Mouse (Mus musculus): ENCODE measurements around the gene Cyp4f14. TPM values are rescaled to one million over a fixed set of nuclear protein-coding genes. Genes with fewer than 3 reads are reported as not detected.
"Not testable (repeated sequence)": the region's sequence is repeated elsewhere in the genome, so short reads cannot be mapped to it uniquely, and the experiment has no call there.

The Cyp4f14 gene
- polyA plus RNA-seq, 1 experiment from 2014 or later, result 0.10 TPM

GRCm38 (mm10) chr17:32889611-32890010, 27.5 kb downstream of the Cyp4f14 start:
- peaks cover 17% of the 10 kb centered on the region for H3K4me1 ChIP-seq
- no peak for ATAC-seq (replicated peaks)
- no peaks in the 10 kb centered on the region for H3K36me3 ChIP-seq
- no peaks in the 10 kb centered on the region for H3K9me3 ChIP-seq
- no peak overlapping the region for H3K4me3 ChIP-seq
- H3K9ac ChIP-seq (replicated peaks), result no peak overlapping the region
- no peaks in the 10 kb centered on the region for H3K27me3 ChIP-seq
- H3K27ac ChIP-seq (replicated peaks), result no peak overlapping the region
- WGBS, result 94% methylated on average over 6 of the region's 6 CpGs
- H3K4me2 ChIP-seq (replicated peaks), result no peak overlapping the region; the same call in 1 of the 2 replicates

- Histone ChIP-seq H3K4me1 (no peaks in the 10 kb centered on the region), H3K4me2 (replicated peaks) (no peak overlapping the region)
- WGBS, result 91% methylated on average over 14 of the region's 14 CpGs
These were observed 36.6 kb downstream of the Cyp4f14 start for GRCm38 (mm10) chr17:32880320-32881218.

GRCm38 (mm10) chr17:32878773-32879172, 38.4 kb downstream of the Cyp4f14 start:
- H3K9me3 ChIP-seq, result no peaks in the 10 kb centered on the region
- no peak overlapping the region for H3K27ac ChIP-seq (replicated peaks)
- 96% methylated on average over 11 of the region's 11 CpGs for WGBS
- H3K4me1 ChIP-seq, result no peaks in the 10 kb centered on the region
- peaks cover 32% of the 10 kb centered on the region for H3K36me3 ChIP-seq
- no peaks in the 10 kb centered on the region for H3K27me3 ChIP-seq
- H3K4me3 ChIP-seq, result no peak overlapping the region
- H3K9ac ChIP-seq (replicated peaks), result no peak overlapping the region
- ATAC-seq (replicated peaks), result no peak
- H3K4me2 ChIP-seq (replicated peaks), result no peak overlapping the region

More at GRCm38 (mm10) chr17:32880320-32881218, 36.6 kb downstream of the Cyp4f14 start:
- H3K9me3 ChIP-seq, result no peaks in the 10 kb centered on the region
- no peak overlapping the region for H3K9ac ChIP-seq (replicated peaks)
- no peak overlapping the region for H3K27ac ChIP-seq (replicated peaks)
- no peaks in the 10 kb centered on the region for H3K27me3 ChIP-seq
- H3K36me3 ChIP-seq, result peaks cover 37% of the 10 kb centered on the region
- ATAC-seq (replicated peaks), result no peak
- no peak overlapping the region for H3K4me3 ChIP-seq

DNA sequence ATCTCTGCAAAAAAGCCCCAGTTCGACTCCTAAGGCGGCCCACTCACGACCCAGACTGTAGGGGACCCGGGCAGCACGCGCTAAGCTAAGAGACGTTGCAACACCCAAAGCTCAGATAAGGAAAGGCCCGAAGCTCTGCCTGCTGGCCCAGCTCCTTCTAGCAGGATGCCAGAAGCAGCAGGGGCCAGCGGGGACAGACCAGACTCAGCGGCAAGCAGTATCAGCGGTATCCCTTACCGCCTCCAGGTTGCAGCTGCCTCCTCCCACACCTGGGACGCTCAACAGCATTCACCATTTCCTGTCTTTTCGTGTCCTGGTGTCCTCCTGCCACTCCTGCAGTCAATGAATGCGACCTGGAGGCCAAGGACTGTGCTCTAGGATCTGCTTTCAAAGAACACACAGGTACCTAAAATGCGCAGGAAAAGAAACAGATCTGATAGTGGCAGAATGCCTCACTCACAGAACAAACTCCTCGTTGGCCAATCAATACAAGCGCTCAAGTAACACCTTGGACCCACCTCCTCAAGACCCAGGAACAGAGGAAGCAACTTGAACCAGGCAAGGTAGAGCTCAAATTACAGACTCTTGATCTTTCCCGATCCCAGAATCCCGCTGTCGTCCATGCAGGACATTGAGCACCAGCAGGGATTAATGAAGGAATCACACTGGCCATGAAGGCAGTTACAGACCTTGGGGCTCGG, 39.5 kb downstream of the Cyp4f14 start:
- no peak for ATAC-seq (replicated peaks)
- Histone ChIP-seq H3K4me3 (no peak overlapping the region), H3K4me1 (no peaks in the 10 kb centered on the region), H3K9me3 (no peaks in the 10 kb centered on the region), H3K36me3 (peaks cover 21% of the 10 kb centered on the region), H3K4me2 (replicated peaks) (no peak overlapping the region), H3K27me3 (no peaks in the 10 kb centered on the region), H3K9ac (replicated peaks) (no peak overlapping the region), H3K27ac (replicated peaks) (no peak overlapping the region)
- 16% methylated on average over 22 of the region's 22 CpGs for WGBS

DNA sequence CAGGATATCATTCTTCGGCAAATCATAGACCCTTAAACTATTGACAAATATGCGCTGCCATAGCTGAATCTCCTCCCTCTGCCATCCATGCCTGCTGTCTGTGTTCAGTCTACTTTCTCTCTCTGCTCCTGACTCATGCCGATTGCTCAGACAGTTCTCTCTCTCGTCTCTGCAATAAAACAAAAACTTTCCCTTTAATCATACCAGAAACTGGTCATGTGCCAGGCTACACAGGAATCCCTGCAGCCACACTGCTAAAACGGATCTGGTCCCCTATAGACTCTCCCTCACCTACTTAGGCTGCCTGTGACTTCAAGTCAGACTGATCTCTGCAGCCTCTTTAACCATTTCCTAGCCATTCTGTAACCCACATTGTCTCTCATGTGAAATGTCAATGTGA, 44.4 kb downstream of the Cyp4f14 start:
- Histone ChIP-seq H3K36me3 (no peaks in the 10 kb centered on the region), H3K27ac (replicated peaks) (no peak overlapping the region), H3K4me3 (no peak overlapping the region), H3K9ac (replicated peaks) (no peak overlapping the region), H3K27me3 (no peaks in the 10 kb centered on the region), H3K4me2 (replicated peaks) (no peak overlapping the region), H3K4me1 (no peaks in the 10 kb centered on the region), H3K9me3 (no peaks in the 10 kb centered on the region)
- WGBS, result 64% methylated on average over 5 of the region's 5 CpGs
- ATAC-seq (replicated peaks), result no peak

DNA sequence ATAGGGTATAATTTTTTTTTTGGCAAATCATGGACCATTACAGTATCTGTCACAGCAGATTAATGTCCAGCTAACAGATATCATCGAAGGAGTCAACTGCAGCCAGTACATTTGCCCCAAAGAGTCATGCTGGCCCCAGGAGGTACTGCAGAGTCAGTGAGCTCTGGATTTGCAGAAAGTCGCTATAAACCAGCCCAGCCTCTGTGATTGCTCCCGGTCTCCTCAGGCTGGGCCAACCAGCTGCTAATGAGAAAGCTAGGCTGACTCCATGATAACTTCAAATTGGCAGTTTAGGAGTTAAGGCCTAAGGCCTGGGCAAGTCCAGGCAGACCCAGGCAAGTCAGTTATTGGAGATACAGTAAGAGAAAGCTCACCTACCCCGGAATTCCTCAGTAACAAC, 45.1 kb downstream of the Cyp4f14 start:
- no peak for ATAC-seq (replicated peaks)
- Histone ChIP-seq H3K4me2 (replicated peaks) (no peak overlapping the region), H3K4me3 (no peak overlapping the region), H3K27ac (replicated peaks) (no peak overlapping the region), H3K36me3 (no peaks in the 10 kb centered on the region), H3K27me3 (no peaks in the 10 kb centered on the region), H3K4me1 (no peaks in the 10 kb centered on the region), H3K9me3 (no peaks in the 10 kb centered on the region), H3K9ac (replicated peaks) (no peak overlapping the region)
- WGBS, result 89% methylated on average over 4 of the region's 4 CpGs

DNA sequence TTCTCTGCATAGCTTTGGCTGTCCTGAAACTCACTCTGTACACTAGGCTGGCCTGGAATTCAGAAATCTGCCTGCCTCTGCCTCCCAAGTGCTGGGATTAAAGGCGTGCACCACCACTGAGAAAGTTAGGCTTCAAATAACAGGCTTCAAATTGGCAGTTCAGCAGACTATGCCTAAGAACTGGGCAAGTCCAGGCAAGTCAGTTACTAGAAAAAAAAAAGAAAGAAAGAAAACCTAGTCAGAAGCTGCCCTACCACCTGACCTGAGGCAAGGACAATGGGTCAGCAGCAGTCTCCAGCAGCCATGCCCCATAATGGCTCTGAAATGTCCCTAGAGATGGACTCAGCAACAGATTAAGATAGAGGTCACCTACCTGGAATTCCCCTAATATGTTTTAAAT, 45.7 kb downstream of the Cyp4f14 start:
- H3K4me3 ChIP-seq, result no peak overlapping the region
- H3K9me3 ChIP-seq, result no peaks in the 10 kb centered on the region
- H3K36me3 ChIP-seq, result no peaks in the 10 kb centered on the region
- no peak overlapping the region for H3K27ac ChIP-seq (replicated peaks)
- no peaks in the 10 kb centered on the region for H3K27me3 ChIP-seq
- no peaks in the 10 kb centered on the region for H3K4me1 ChIP-seq
- H3K4me2 ChIP-seq (replicated peaks), result no peak overlapping the region
- H3K9ac ChIP-seq (replicated peaks), result no peak overlapping the region
- no peak for ATAC-seq (replicated peaks)
- whole genome bisulfite sequencing, result 96% methylated on average over 1 of the region's 1 CpGs

- H3K9ac ChIP-seq (replicated peaks); H3K27ac ChIP-seq (replicated peaks); H3K9me3 ChIP-seq; H3K4me2 ChIP-seq (replicated peaks); H3K4me3 ChIP-seq; H3K27me3 ChIP-seq; H3K36me3 ChIP-seq; H3K4me1 ChIP-seq; ATAC-seq (replicated peaks): not testable (repeated sequence)
- 61% methylated on average over 5 of the region's 7 CpGs for WGBS
These were observed 49.9 kb downstream of the Cyp4f14 start for GRCm38 (mm10) chr17:32867266-32867665.

- not testable (repeated sequence) for H3K4me2 ChIP-seq (replicated peaks); H3K36me3 ChIP-seq; H3K9ac ChIP-seq (replicated peaks); H3K27ac ChIP-seq (replicated peaks); H3K4me1 ChIP-seq; H3K27me3 ChIP-seq; H3K9me3 ChIP-seq; H3K4me3 ChIP-seq; ATAC-seq (replicated peaks)
- 73% methylated on average over 4 of the region's 6 CpGs for WGBS
These were observed 60.4 kb downstream of the Cyp4f14 start for GRCm38 (mm10) chr17:32856713-32857112.

Other genes with a start within 250 kb of the Cyp4f14 start
- gene Cyp4f15, start 231.7 kb downstream of the Cyp4f14 start, polyA plus RNA-seq (2015; fragmentation: Nextera tagmentation; extraction: Ambion mirVana), result 1.1 and 1.5 TPM in 2 replicates
- gene Zfp871, start 129.1 kb downstream of the Cyp4f14 start, polyA plus RNA-seq (2015; fragmentation: Nextera tagmentation; extraction: Ambion mirVana), result 43.1 and 44.7 TPM in 2 replicates
- 40.9 TPM in 2 replicates for gene Zfp811, start 107.4 kb downstream of the Cyp4f14 start, polyA plus RNA-seq (2015; fragmentation: Nextera tagmentation; extraction: Ambion mirVana)
- gene Zfp799, start 87.1 kb downstream of the Cyp4f14 start, polyA plus RNA-seq (2015; fragmentation: Nextera tagmentation; extraction: Ambion mirVana), result 22.8 and 23.6 TPM in 2 replicates
- gene Zfp870, start 25.7 kb downstream of the Cyp4f14 start, polyA plus RNA-seq (2015; fragmentation: Nextera tagmentation; extraction: Ambion mirVana), result 9.2 and 10.6 TPM in 2 replicates
- gene Cyp4f13, start 30.1 kb upstream of the Cyp4f14 start, polyA plus RNA-seq (2015; fragmentation: Nextera tagmentation; extraction: Ambion mirVana), result 7.0 and 7.9 TPM in 2 replicates
- gene Zfp472, start 48.5 kb upstream of the Cyp4f14 start, polyA plus RNA-seq (2015; fragmentation: Nextera tagmentation; extraction: Ambion mirVana), result 9.7 and 10.9 TPM in 2 replicates
- 22.0 and 22.6 TPM in 2 replicates for gene Zfp952, start 75.8 kb upstream of the Cyp4f14 start, polyA plus RNA-seq (2015; fragmentation: Nextera tagmentation; extraction: Ambion mirVana)
- gene Zfp763, start 116.1 kb upstream of the Cyp4f14 start, polyA plus RNA-seq (2015; fragmentation: Nextera tagmentation; extraction: Ambion mirVana), result 28.8 and 30.1 TPM in 2 replicates
- not detected in 2 replicates for gene 4921501E09Rik, start 150.7 kb upstream of the Cyp4f14 start, polyA plus RNA-seq (2015; fragmentation: Nextera tagmentation; extraction: Ambion mirVana)
- 22.5 and 25.3 TPM in 2 replicates for gene Zfp563, start 172.0 kb upstream of the Cyp4f14 start, polyA plus RNA-seq (2015; fragmentation: Nextera tagmentation; extraction: Ambion mirVana)
- gene Morc2b, start 222.3 kb upstream of the Cyp4f14 start, polyA plus RNA-seq (2015; fragmentation: Nextera tagmentation; extraction: Ambion mirVana), result 0.39 and 0.51 TPM in 2 replicates

Measured in forebrain, embryonic 15.5 days (tissue).